Mouse (Mus musculus) v-Abl transformed pro-B cells (cell line): ENCODE measurements around the gene Myo1e.

ENCODE experiments used
- in situ Hi-C, 2 experiments: fragments of 400-800 bp; cut with MboI; formaldehyde crosslinking; loops; one replicate each; pipeline ENCODE4 v1.15.1; 2025; ENCODE audit not compliant: unreplicated experiment in 2 of 2

The Myo1e gene

DNA sequence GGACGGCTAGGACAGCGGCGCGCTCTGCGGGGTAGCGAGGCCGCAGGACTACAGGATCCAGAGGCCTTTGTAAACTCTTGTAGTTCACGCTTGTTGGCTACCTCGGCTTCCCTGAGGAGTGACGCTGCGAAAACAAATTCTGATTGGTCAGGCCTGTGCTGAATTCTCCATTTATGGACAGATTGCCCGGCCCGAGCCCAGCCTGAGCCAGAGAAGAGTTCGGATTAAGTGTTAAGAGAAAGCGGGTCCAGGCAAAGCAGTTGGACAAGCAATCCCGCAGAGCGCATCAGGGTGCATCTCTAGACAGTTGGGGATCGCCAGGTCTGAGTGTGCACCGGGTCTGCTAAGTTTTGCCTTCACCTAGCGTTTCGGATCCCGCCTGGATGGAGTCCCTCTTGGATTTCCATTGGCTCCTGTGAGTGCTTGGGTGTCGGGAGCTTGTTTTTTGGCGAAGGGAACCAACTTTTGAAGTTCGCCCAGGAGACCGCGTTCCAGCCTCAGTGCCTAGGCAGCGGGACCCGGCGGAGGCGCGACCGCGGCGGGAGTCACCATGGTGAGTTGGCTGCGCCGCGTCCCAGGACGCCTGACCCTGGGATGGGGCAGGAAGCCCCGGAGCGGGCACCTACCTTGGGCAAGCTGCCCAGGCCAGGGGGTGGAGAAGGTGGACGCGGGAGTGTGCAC is at the start of gene Myo1e:
Gene Myo1e, plus strand, starts transcription at position 200 of the 681 bp plus-strand sequence.
- in situ Hi-C loops: loop anchor here (25.0 kb wide), 1 partner anchor 355 kb away; no protein-coding TSS in a partner anchor

DNA sequence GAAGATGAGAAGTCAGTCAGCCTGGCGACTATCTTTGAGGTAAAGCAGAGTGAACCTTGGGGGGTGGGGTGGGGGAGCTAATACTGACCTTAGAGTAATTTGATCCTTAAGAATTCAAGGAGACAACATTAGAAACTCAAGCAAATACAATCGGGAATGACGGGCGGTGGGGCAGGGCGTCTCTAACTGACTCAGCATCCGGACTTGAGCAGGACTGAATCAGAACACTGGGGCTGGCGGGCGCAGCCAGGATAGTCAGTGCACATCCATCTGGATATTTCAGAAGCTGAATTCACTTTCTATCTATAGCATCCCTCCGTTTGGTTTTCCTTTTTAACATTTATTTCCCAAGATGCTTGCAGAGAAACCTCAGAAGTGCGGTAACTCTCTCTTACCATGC is 47.1 kb upstream of the Myo1e start:
- in situ Hi-C loops: no loop called here

DNA sequence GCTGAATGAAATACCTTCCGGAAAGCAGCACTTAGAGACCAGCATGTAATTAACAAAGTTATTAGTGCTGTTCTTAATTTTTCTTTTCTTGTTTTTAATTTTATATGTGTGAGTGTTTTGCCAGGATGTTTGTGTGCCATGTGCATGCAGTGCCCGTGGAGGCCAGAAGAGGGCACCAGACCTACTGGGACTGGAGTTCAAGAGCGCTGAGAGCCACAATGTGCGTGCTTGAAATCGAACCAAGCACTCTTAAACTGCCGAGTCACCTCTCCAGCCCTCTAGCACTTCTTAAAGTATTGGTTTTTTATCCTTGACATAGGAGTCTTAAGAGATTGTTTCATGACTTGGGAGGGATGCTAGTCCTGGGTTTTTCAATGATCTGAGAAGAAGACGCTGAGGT is 38.2 kb upstream of the Myo1e start:
- in situ Hi-C loops: no loop called here

DNA sequence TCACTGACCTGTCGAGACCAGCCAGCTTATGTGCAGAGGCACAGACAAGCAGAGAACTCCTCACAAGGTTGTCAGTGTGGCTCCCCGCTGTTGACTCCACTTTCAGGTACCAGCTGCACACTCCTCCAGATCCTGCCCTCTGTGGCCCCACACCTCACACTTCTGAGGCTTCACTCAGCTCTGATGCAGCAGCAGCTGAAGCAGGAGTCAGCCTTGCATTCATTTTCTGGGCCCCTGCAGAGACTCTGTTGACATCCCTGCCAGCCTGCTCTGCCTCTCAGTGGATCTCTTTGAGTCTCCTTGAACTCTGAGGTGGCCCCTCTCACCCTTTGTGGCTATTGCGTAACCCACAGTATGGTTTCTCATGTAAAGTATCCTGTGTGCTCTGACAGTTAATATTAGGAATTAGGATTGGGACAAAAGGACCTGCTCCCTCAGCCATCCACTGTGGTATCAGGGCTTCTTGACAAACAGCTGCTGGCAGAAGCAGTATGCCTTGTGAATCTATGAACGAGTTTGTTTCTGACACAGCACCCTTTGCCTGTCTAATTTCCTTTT is 32.8 kb upstream of the Myo1e start:
- in situ Hi-C loops: no loop called here

DNA sequence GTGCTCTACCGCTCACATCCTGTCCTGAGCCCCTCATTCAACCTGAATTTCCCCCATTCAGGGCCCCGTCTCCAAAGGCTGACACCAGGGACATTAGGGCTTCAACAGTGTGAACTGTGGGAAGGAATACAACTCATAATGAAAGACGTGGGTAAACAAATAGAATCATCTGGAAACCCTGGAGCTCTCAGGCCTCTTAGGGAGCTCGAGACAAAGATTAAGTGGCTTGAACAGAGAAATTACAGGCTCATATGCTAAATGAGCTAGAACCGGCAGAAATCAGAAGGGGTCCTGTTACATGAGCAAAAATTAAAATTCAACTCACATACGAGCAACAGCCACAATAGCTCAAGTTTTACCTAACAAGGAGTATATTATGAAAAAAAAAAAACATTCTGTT is 32.3 kb upstream of the Myo1e start:
- in situ Hi-C loops: no loop called here

DNA sequence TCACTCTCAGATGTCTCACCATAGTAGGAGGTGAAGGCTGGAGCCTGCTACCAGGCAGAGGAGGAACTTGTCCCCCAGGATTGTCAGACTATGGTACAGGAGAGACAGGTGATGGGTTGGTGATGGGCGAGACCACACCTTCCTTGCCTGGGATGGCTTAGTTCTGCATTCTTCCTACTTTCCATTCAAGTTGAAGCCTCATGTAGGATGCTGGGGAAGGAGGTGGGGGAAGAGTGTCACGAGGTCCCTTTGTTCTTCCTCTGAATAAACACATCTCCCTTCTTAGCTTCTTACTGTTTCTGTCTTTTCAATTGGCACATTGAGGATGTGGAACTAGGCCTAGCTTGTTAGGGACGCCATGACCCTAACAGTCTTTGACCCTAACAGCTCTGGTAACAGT is 30.9 kb upstream of the Myo1e start:
- in situ Hi-C loops: no loop called here

DNA sequence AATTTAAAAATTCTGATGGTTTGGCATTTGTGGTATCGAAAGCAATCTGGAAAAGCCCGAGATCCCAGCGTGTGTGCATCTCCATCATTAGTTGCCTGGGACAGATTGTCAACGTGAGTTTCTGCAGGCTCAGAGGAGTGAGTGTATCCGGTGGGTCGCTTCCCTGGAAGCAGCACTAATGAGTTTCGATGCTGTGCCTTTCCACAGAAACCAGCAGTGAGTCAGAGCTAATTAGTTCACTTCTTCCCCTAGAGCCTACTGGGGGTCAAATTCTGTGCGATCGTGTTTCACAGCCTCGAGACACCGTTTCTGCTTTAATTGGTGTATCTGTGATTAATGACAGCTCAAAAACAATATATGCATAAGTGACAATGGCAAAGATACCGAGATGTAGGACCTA is 25.4 kb upstream of the Myo1e start:
- in situ Hi-C loops: no loop called here

DNA sequence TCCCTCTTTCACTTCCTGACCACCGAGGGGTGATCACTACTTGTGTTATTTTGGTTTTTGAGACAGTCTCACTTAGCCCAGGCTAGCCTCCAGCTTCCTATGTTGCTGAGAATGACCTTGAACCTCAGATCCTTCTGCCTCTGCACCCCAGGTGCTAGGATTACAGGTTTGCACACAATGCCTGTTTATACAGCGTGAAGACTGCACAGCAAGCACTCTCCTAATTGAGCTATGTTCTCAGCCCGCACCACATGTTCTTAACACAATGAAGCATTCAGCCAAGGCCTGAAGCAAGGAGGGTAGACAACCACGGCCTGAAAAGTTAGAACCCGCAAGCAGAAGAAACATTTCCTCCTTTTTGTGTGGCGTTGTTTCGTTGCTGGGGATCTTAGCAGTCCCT is 24.5 kb upstream of the Myo1e start:
- in situ Hi-C loops: no loop called here

DNA sequence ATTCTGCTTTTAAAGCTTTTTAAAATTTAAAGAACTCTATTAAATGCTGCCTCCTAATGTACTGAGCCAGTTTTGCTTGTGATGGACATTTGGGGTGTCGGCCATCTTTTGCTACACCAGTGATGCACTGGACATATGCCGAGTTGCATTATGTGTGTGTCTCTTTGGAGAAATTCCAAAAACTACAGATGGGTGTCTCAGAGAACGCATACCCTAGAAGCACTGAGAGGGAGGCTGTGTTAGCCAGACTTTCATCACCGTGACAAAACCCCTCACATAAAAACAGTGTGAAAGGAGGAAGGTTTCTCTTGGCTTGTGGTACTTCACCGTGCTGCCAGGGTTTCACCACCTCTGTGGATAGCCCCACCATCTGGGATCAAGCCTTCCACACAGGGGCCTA is 14.8 kb upstream of the Myo1e start:
- in situ Hi-C loops: loop anchor here in 1 of 2 experiments (10.0 kb wide), 1 partner anchor 202 kb away; no protein-coding TSS in a partner anchor

DNA sequence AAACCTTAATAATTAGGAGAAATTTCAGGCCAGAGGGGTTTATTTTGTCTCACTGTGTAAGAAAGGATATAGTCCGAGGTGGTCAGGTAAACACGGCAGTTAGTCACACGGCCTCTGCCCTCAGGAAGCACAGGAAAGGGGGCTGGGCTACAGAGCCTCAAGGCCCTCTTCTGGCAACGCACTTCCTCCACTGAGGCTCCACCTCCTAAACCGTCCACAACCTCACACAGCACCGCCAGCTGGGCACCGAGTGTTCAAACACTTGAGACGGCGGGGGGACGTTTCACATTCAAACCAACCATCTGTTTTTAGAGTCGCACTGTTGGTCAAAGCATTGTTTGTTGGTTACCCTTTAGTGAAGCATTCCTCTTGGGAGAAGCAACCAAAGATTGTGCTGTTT is 12.5 kb upstream of the Myo1e start:
- in situ Hi-C loops: loop anchor here in 1 of 2 experiments (10.0 kb wide), 1 partner anchor 200 kb away; no protein-coding TSS in a partner anchor

DNA sequence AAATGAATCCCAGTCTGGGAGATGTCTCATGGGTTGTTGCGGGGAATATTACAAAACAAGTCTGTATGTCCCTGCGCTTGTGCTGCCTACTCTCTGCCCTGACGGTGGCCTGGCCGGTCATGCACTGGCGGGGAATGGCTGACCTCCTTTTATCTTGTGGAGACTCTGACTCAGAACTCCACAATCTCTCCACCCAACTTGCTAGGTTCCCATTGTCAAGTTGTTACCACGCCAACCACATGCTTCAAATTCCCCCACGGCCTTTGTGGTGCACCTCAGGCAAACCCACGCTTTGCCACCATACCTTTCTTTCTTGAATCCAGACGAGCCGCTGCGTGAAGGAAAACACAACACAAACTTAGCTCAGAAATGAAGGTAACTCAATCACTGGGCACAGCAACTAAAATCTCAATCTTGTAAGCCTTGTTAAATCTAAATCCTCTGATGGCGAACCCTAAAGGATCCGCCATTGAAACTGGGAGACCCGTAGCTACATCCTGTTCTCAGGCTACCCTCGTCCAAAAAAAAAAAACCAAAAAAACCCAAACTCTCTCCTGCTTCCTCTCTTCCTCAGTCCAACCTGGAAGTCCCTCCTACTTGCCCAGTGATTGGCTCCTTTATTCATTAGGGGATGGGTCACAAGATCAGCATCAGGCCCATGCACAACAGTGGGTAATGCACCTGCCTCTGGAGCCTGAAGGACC is 10.0 kb upstream of the Myo1e start:
- in situ Hi-C loops: loop anchor here in 1 of 2 experiments (10.0 kb wide), 1 partner anchor 198 kb away; no protein-coding TSS in a partner anchor

DNA sequence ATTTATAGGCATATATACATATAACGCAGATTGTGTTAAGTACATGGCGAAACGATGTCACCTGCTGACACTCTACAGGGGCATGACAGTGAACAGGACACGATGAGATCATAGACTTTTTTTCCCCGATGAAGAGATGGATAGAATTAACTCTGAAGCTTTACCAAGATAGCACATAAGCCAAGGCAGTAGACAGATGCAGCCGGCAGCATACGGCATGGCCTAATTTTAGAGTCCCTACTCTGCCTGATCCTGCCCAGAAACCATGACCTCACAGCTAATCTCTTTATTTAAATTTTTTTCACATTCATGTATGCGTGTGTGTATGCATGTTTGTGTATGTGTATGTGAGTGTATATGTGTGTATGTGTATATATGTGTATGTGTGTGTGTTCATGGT is 9.2 kb upstream of the Myo1e start:
- in situ Hi-C loops: loop anchor here in 1 of 2 experiments (10.0 kb wide), 1 partner anchor 197 kb away; no protein-coding TSS in a partner anchor

DNA sequence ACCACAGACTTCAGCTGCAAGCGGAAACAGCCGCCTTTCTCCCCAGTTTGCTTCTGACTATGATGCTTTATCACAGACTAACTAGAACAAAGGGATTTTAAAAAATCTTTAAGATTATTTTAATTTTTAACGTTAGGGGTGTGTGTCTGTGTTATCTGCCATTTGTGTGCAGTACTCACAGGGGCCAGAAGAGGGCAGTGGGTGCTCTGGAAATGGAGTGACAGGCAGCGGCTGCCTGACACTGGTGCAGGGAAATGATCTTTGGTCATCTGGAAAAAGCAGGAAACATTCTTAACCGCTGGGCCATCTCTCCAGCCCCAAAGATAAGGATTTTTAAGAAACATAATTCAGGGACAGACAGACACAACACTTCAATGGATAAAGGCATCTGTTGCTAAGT is 4.4 kb upstream of the Myo1e start:
- in situ Hi-C loops: loop anchor here (5.0 to 25.0 kb wide), 3 partner anchors 105 to 360 kb away; no protein-coding TSS in a partner anchor

DNA sequence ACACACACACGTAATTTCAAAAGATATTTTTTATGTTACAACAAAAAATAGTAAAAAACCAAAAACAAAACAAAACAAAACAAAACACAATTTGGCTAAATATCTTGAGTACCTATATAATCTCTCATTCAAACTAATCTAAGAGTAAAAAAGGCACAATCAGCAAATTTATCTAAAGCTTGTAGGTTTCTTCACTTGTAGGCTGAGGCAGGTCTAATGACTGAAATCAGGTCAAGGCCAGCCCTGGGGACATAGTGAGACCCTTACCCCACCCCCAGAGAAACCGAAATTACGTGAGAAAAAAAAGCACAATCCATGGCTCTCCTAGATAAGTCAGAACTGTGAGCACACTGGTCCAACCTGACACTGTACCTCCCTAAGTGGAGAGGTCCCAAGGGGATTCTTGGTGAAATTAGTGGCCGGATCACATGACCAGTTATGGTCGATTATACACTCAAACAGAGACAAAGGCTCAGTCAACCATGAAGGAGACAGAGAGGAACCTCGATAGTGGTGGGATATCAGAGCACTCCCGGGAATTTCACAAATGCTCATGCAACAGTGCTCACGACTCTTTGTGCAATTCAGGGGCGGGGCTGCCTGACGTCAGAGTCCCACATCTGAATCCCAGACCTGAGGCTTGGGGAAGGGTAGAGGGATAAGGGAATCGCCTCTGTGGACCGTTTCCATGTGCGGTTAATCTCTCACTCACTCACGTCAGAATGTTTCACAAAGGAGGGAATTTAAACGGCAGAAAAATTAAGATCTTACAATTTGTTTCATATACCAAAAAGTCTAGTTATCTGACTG is 3.7 kb upstream of the Myo1e start:
- in situ Hi-C loops: loop anchor here (5.0 to 25.0 kb wide), 3 partner anchors 104 to 359 kb away; no protein-coding TSS in a partner anchor

DNA sequence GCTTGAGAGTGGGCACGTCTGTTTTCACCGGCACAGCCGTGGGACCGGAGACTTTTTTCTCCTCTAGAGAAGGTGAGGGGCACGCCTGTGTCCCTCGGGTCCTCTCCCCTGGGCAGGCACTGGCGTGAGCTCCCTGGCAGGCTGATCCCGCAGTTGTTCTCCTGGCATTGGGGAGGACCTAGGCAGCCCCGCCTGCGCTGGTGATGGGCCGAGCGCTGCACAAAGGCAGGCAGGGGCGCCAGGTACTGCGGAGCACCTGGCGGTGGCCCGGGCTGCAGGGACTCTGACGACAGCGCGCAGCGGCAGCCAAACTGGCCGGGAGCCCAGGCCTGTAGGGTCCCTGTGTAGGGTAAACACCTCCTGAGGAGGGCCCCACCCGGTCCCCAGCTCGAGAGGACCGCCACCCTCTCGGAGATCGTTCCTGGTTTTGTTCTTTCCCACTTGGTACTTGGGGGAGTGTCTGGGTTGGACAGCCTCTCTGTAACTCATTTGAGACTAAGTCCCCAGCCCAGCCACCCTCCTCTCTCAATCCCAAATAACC is 901 bp downstream of the Myo1e start:
- in situ Hi-C loops: loop anchor here (25.0 kb wide), 1 partner anchor 354 kb away; no protein-coding TSS in a partner anchor

DNA sequence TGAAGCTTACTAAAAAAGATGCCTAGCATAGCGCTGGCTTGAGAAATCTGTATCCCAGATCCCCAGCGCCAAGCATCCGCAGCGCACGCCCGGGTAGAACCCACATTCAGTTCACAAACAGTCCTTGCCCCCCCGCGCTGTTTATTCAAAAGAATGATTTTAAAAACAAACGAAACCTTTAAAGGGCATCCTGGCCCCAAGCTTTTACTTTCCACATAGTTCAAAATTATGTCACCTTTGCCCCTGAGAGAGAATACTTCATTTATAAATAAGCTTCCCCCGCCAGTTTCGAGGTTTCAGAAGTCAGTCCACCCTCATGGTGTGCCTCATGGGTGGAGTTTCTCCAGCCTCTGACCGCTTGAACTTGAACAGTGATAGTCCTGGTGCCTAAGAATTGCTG is 1.6 kb downstream of the Myo1e start:
- in situ Hi-C loops: loop anchor here (25.0 kb wide), 1 partner anchor 354 kb away; no protein-coding TSS in a partner anchor

DNA sequence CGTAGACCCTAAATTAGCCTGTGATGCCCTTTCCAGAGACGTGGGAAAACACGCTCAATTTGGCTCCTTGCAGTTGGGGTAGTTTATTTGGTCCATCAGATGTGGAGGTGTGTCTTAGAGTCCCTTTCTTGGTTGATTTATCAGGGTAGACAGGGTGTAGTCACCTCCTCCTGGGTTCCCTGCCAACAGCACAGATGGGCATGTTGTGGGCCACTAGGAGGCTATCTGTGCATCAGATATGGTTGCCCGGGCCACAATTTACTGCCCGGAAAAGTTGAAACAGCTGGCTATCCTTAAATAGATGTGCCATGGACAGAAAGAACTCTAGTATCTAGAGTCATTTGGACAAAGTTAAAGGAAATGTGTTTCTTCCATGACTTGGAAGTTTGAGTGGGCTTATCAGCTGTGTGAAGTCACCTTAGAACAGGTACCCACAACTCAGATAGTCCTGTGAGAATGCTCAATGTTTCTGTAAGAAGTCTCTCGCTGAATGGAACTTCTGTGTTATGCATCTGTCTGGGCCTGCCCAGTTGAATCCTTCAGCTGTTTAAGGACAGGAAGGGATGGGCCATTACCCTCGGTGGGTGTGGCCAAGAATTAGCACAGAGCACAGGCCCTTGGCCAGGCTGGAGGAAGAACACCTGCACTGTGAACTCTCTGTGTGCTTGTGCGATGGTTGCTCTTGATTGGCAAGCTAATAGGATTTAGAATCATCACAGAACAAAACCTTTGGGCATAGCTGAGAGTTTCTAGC is 2.3 kb downstream of the Myo1e start:
- in situ Hi-C loops: loop anchor here (25.0 kb wide), 1 partner anchor 353 kb away; no protein-coding TSS in a partner anchor

DNA sequence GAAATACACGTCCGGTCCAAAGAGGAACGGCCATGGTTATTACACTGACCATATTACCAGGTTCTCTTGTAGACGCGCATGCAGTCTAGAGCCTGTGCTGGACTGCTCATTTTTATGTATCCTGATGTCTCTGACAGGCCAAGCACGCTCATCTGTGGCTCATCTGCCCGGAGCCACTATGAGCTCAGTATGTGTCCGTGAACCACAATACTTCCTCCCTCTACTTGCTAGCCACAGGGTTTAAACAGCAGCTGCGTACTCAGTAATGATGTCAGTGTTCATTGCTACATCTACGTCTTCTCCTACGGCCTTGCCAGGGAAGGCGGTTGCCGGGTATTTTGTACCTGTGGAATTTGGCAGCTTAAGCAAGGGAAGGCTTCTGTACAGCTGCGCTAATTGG is 4.5 kb downstream of the Myo1e start:
- in situ Hi-C loops: loop anchor here (25.0 kb wide), 1 partner anchor 351 kb away; no protein-coding TSS in a partner anchor

DNA sequence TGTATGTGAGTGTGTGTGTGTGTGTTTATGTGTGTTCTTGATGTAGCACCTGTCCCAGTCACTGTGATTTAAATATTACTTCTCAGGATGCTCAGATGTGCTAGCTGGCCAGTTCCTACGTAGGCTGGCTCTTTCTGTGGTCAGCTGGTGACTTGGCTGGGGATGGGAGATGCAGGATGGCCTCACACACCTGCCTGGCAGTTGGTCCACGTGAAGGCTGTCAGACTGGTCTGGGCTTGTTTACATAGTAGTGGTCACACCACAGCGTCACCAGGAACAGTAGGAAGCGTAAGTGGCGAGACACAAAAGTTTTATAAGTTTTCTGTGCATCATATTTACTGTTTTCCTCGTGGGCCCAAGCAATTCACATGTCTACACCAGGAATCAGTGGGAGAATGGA is 9.4 kb downstream of the Myo1e start:
- in situ Hi-C loops: loop anchor here (25.0 kb wide), 1 partner anchor 346 kb away; no protein-coding TSS in a partner anchor
